9 mouse cellular contexts compared by ENCODE assay signal in genomic region chr4:155163685-155164084, GRCm38 (mm10). TPM values are rescaled to one million over a fixed set of nuclear protein-coding genes. Genes with fewer than 3 reads are reported as not detected.
A peak's percentile ranks its signal among the peaks of the same experiment; 100 is the strongest.
DNase-seq lines count a peak whose midpoint lies in the region; ATAC-seq and TF ChIP-seq lines count a peak whose summit lies in the region.
"Had no signal": no experiment of that assay in that cellular context is flagged by ENCODE, and none has a peak within 500 bp of the region (broad histone marks: within the 10 kb centered on the region; RNA-seq: fewer than 3 reads in every experiment).

No protein-coding gene starts in this region.

- H3K4me1 ChIP-seq in lung, postnatal 0 days (ENCODE audit: insufficient read depth, low read depth, low read length), result peaks cover 45% of the 10 kb centered on the region
- peaks cover 9% of the 10 kb centered on the region; the same call in 1 of the 2 replicates for H3K4me1 ChIP-seq in forebrain, embryonic 14.5 days (ENCODE audit: control insufficient read depth, insufficient read depth, low read length)

- 56% methylated on average over 8 of the region's 8 CpGs for WGBS in lung, postnatal 0 days
- 48% methylated on average over 8 of the region's 8 CpGs for WGBS in forebrain, embryonic 14.5 days

- peak overlapping the region; percentile 7; the same call in 1 of the 2 replicates for H3K4me3 ChIP-seq in gastrocnemius, adult 2 months
- H3K4me3 ChIP-seq in lung, postnatal 0 days (ENCODE audit: low read depth, low read length), result no peak overlapping the region
- H3K4me3 ChIP-seq in forebrain, embryonic 14.5 days (ENCODE audit: low read depth, low read length), result no peak overlapping the region

- TF ChIP-seq EP300 in lung, postnatal 0 days (IDR thresholded peaks at IDR 0.05), result no peak

- H3K4me2 ChIP-seq in lung, postnatal 0 days (replicated peaks; ENCODE audit: low read depth, low read length), result no peak overlapping the region
- no peak overlapping the region for H3K4me2 ChIP-seq in forebrain, embryonic 14.5 days (ENCODE audit: low read length)

- ATAC-seq in lung, postnatal 0 days, result no peak
- peak; percentile 16; the same call in 1 of the 2 replicates for ATAC-seq in forebrain, embryonic 14.5 days

- TF ChIP-seq CTCF in gastrocnemius, adult 2 months (IDR thresholded peaks at IDR 0.05), result no peak
- TF ChIP-seq CTCF in lung, postnatal 0 days (IDR thresholded peaks at IDR 0.05), result no peak

- peaks cover 9% of the 10 kb centered on the region; the same call in 1 of the 2 replicates for H3K36me3 ChIP-seq in lung, postnatal 0 days (ENCODE audit: insufficient read depth, low read length)
- peaks cover 12% of the 10 kb centered on the region for H3K36me3 ChIP-seq in forebrain, embryonic 14.5 days (ENCODE audit: control insufficient read depth, insufficient read depth, low read length)

- DNase-seq in gastrocnemius, adult 2 months, result peak; percentile 55
- DNase-seq in gastrocnemius, postnatal 4 days (ENCODE audit: low spot score in 2 of 2), result no peak
- no peak for DNase-seq in lung, postnatal 0 days (ENCODE audit: low spot score)
- DNase-seq in lung, postnatal 10 days, result no peak
- DNase-seq in forebrain, embryonic 14.5 days (ENCODE audit: low spot score), result no peak
- DNase-seq in naive thymus-derived CD4-positive, alpha-beta T cell, adult 2 months (ENCODE audit: low read depth), result peak; percentile 36
- DNase-seq in frontal cortex, adult 2 months (ENCODE audit: extremely low spot score in 1 of 2, low spot score in 1 of 2), result no peak
- DNase-seq in frontal cortex, postnatal 36 days (ENCODE audit: low spot score in 2 of 2), result no peak
- DNase-seq: right cerebral cortex, postnatal 25 days had no signal

- H3K27me3 ChIP-seq in lung, postnatal 0 days (replicated peaks; ENCODE audit: insufficient read depth, low read length), result no peaks in the 10 kb centered on the region
- no peaks in the 10 kb centered on the region for H3K27me3 ChIP-seq in forebrain, embryonic 14.5 days (replicated peaks; ENCODE audit: control insufficient read depth, insufficient read depth, low read length)

- intact Hi-C loops in gastrocnemius, adult 2 months (cut with DNase I), result no loop called here

- H3K9ac ChIP-seq in lung, postnatal 0 days (replicated peaks; ENCODE audit: low read depth), result no peak overlapping the region
- no peak overlapping the region for H3K9ac ChIP-seq in forebrain, embryonic 14.5 days (ENCODE audit: low read length)

- no peaks in the 10 kb centered on the region for H3K9me3 ChIP-seq in lung, postnatal 0 days (ENCODE audit: low read length)
- H3K9me3 ChIP-seq in forebrain, embryonic 14.5 days (replicated peaks; ENCODE audit: control insufficient read depth, low read length), result no peaks in the 10 kb centered on the region

- H3K27ac ChIP-seq in gastrocnemius, adult 2 months, result peak overlapping the region; percentile 74
- H3K27ac ChIP-seq in lung, postnatal 0 days (ENCODE audit: low read length), result peak overlapping the region; percentile 79
- no peak overlapping the region for H3K27ac ChIP-seq in forebrain, embryonic 14.5 days (ENCODE audit: low read depth, low read length)

RNA-seq across cellular contexts. Expression of gene Ski, which starts 58.7 kb away (rescaled TPM):
- 10 to 100 TPM; 28.5 to 35.6 TPM for total RNA-seq in gastrocnemius, adult 2 months (2021)
- total RNA-seq in gastrocnemius, postnatal 4 days (2021), result 100 to 1,000 TPM; 133 to 138 TPM
- 22.6 and 23.2 TPM in 2 replicates for polyA plus RNA-seq in lung, postnatal 0 days (2015; fragmentation: Nextera tagmentation; extraction: Ambion mirVana)
- polyA plus RNA-seq in forebrain, embryonic 14.5 days (2014; fragmentation: Nextera tagmentation; extraction: Ambion mirVana), result 16.2 and 17.1 TPM in 2 replicates
- polyA plus RNA-seq in frontal cortex, adult 2 months (2012; rRNA removed), result 76.4 and 78.3 TPM in 2 replicates

Comparison
In these comparisons a context has a peak if more than half of its experiments do, and no peak if none do; other contexts are left out.
1. DNase-seq: peak in gastrocnemius, adult 2 months (single experiment) and naive thymus-derived CD4-positive, alpha-beta T cell, adult 2 months (single experiment); none in gastrocnemius, postnatal 4 days (0 of 2), lung, postnatal 0 days (single experiment), lung, postnatal 10 days (single experiment), forebrain, embryonic 14.5 days (single experiment), frontal cortex, adult 2 months (0 of 2) and frontal cortex, postnatal 36 days (0 of 2).